In genomic region chr16:19979755-19980154, GRCm38 (mm10) we compare ENCODE assay signal across 16 mouse cellular contexts. TPM values are rescaled to one million over a fixed set of nuclear protein-coding genes. Genes with fewer than 3 reads are reported as not detected.
DNase-seq lines count a peak whose midpoint lies in the region; ATAC-seq and TF ChIP-seq lines count a peak whose summit lies in the region.
"Had no signal": no experiment of that assay in that cellular context is flagged by ENCODE, and none has a peak within 500 bp of the region (broad histone marks: within the 10 kb centered on the region; RNA-seq: fewer than 3 reads in every experiment).

No protein-coding gene starts in this region.

- intact Hi-C loops in heart, postnatal 25 days (cut with DNase I): loop anchor here (5.0 kb wide), 1 partner anchor 118 kb away; the partner anchor contains the start of gene Klhl24

- no peaks in the 10 kb centered on the region for H3K36me3 ChIP-seq in heart, embryonic 16.5 days (ENCODE audit: control insufficient read depth, insufficient read depth)
- H3K36me3 ChIP-seq in stomach, embryonic 16.5 days (ENCODE audit: control insufficient read depth, insufficient read depth, low read length): no peaks in the 10 kb centered on the region
- H3K36me3 ChIP-seq in stomach, postnatal 0 days (ENCODE audit: control insufficient read depth, insufficient read depth, low read length): no peaks in the 10 kb centered on the region
- H3K36me3 ChIP-seq: limb, embryonic 15.5 days; midbrain, embryonic 13.5 days had no signal

- no peaks in the 10 kb centered on the region for H3K27me3 ChIP-seq in heart, embryonic 16.5 days (ENCODE audit: control insufficient read depth, insufficient read depth, low read length)
- H3K27me3 ChIP-seq in stomach, embryonic 16.5 days (ENCODE audit: control insufficient read depth, insufficient read depth, low read length): no peaks in the 10 kb centered on the region
- no peaks in the 10 kb centered on the region for H3K27me3 ChIP-seq in stomach, postnatal 0 days (ENCODE audit: control insufficient read depth, insufficient read depth, low read length)
- H3K27me3 ChIP-seq: limb, embryonic 15.5 days; midbrain, embryonic 13.5 days had no signal

- H3K27ac ChIP-seq in heart, embryonic 16.5 days (ENCODE audit: low read length): peak overlapping the region; percentile 67
- 0 out of 2 replicates have a peak overlapping the region, but pooled peaks have one; percentile 11 for H3K27ac ChIP-seq in stomach, embryonic 16.5 days (ENCODE audit: low read length)
- no peak overlapping the region for H3K27ac ChIP-seq in stomach, postnatal 0 days (replicated peaks)
- H3K27ac ChIP-seq: limb, embryonic 15.5 days; midbrain, embryonic 13.5 days had no signal

- H3K9me3 ChIP-seq in heart, embryonic 16.5 days (replicated peaks; ENCODE audit: control insufficient read depth, low read length): no peaks in the 10 kb centered on the region
- no peaks in the 10 kb centered on the region for H3K9me3 ChIP-seq in stomach, embryonic 16.5 days (replicated peaks; ENCODE audit: control insufficient read depth, low read length)
- no peaks in the 10 kb centered on the region for H3K9me3 ChIP-seq in stomach, postnatal 0 days (ENCODE audit: control insufficient read depth, low read length)
- H3K9me3 ChIP-seq: limb, embryonic 15.5 days; midbrain, embryonic 13.5 days had no signal

- peak overlapping the region; percentile 53 for H3K4me2 ChIP-seq in heart, embryonic 16.5 days (ENCODE audit: low read depth, low read length)
- no peak overlapping the region for H3K4me2 ChIP-seq in stomach, embryonic 16.5 days (ENCODE audit: low read depth, low read length)
- H3K4me2 ChIP-seq in stomach, postnatal 0 days (replicated peaks; ENCODE audit: low read depth): no peak overlapping the region
- H3K4me2 ChIP-seq: limb, embryonic 15.5 days; midbrain, embryonic 13.5 days had no signal

- TF ChIP-seq EP300 in stomach, postnatal 0 days (optimal IDR thresholded peaks at IDR 0.05): no peak

- no peak overlapping the region for H3K9ac ChIP-seq in heart, embryonic 16.5 days (ENCODE audit: low read length)
- no peak overlapping the region for H3K9ac ChIP-seq in stomach, embryonic 16.5 days (ENCODE audit: low read length)
- H3K9ac ChIP-seq in stomach, postnatal 0 days (ENCODE audit: low read length): no peak overlapping the region
- H3K9ac ChIP-seq: limb, embryonic 15.5 days; midbrain, embryonic 13.5 days had no signal

- H3K4me1 ChIP-seq in heart, embryonic 16.5 days (ENCODE audit: control insufficient read depth, insufficient read depth, low read length): peaks cover 15% of the 10 kb centered on the region
- H3K4me1 ChIP-seq in stomach, embryonic 16.5 days (ENCODE audit: control insufficient read depth, insufficient read depth, low read length): peaks cover 3% of the 10 kb centered on the region; the same call in 1 of the 2 replicates
- H3K4me1 ChIP-seq in stomach, postnatal 0 days (replicated peaks; ENCODE audit: control insufficient read depth, insufficient read depth): no peaks in the 10 kb centered on the region
- H3K4me1 ChIP-seq: limb, embryonic 15.5 days; midbrain, embryonic 13.5 days had no signal

- DNase-seq in heart, postnatal 25 days (ENCODE audit: low spot score): no peak
- no peak for DNase-seq in stomach, postnatal 0 days (ENCODE audit: low spot score)
- peak; percentile 40 for DNase-seq in c-Kit-positive CD71-negative TER-119-negative erythroid progenitor cells, embryonic 14.5 days (ENCODE audit: low read depth)
- no peak for DNase-seq in yolk sac, embryonic 10.5 days (ENCODE audit: low spot score)
- DNase-seq in cerebellum, postnatal 36 days: no peak
- DNase-seq: adrenal gland, postnatal 14 days; cerebellum, adult 11-12 months; embryo, embryonic 11 days; gastrocnemius, postnatal 36 days; kidney, postnatal 36 days; right cerebral cortex, postnatal 4 days had no signal

- 55% methylated on average over 2 of the region's 2 CpGs for WGBS in heart, embryonic 16.5 days
- WGBS in stomach, embryonic 16.5 days: 58% methylated on average over 2 of the region's 2 CpGs
- WGBS in stomach, postnatal 0 days: 52% methylated on average over 2 of the region's 2 CpGs

- no peak for TF ChIP-seq CTCF in stomach, postnatal 0 days (IDR thresholded peaks at IDR 0.05; ENCODE audit: low read depth)

- ATAC-seq in heart, embryonic 16.5 days (replicated peaks; ENCODE audit: extremely low read depth, insufficient read depth, low FRiP score): no peak
- no peak for ATAC-seq in stomach, embryonic 16.5 days (ENCODE audit: insufficient read depth, low FRiP score)
- no peak for ATAC-seq in stomach, postnatal 0 days (ENCODE audit: low FRiP score, low TSS enrichment)
- peak; percentile 18 for ATAC-seq in megakaryocyte progenitor cell, adult 5-6 weeks (replicated peaks; ENCODE audit: poor library complexity)
- ATAC-seq: midbrain, embryonic 13.5 days had no signal

- no peak overlapping the region for H3K4me3 ChIP-seq in heart, embryonic 16.5 days (ENCODE audit: low read length)
- no peak overlapping the region for H3K4me3 ChIP-seq in stomach, embryonic 16.5 days (replicated peaks; ENCODE audit: low read length)
- no peak overlapping the region for H3K4me3 ChIP-seq in stomach, postnatal 0 days (ENCODE audit: low read depth, low read length)
- H3K4me3 ChIP-seq: limb, embryonic 15.5 days; midbrain, embryonic 13.5 days had no signal

RNA-seq across cellular contexts. Expression of gene Klhl6, which starts 3.1 kb away (rescaled TPM):
- polyA plus RNA-seq in heart, embryonic 16.5 days (2015; fragmentation: Nextera tagmentation; extraction: Ambion mirVana): 20.0 and 31.0 TPM in 2 replicates
- total RNA-seq in heart, postnatal 25 days (2021): 1 to 10 TPM; 4.2 to 5.9 TPM
- polyA plus RNA-seq in stomach, embryonic 16.5 days (2015; fragmentation: Nextera tagmentation; extraction: Ambion mirVana): 7.8 and 7.9 TPM in 2 replicates
- 2.4 and 2.7 TPM in 2 replicates for polyA plus RNA-seq in stomach, postnatal 0 days (2015; fragmentation: Nextera tagmentation; extraction: Ambion mirVana)
- 50.6 and 54.0 TPM in 2 replicates for total RNA-seq in megakaryocyte progenitor cell, adult 5-6 weeks (2015)
- total RNA-seq in megakaryocyte progenitor cell, adult 5-6 weeks (2017): 73.9 and 75.5 TPM in 2 replicates
